Comparison of ENCODE assay signal across 1 mouse cellular context in the genomic region with DNA sequence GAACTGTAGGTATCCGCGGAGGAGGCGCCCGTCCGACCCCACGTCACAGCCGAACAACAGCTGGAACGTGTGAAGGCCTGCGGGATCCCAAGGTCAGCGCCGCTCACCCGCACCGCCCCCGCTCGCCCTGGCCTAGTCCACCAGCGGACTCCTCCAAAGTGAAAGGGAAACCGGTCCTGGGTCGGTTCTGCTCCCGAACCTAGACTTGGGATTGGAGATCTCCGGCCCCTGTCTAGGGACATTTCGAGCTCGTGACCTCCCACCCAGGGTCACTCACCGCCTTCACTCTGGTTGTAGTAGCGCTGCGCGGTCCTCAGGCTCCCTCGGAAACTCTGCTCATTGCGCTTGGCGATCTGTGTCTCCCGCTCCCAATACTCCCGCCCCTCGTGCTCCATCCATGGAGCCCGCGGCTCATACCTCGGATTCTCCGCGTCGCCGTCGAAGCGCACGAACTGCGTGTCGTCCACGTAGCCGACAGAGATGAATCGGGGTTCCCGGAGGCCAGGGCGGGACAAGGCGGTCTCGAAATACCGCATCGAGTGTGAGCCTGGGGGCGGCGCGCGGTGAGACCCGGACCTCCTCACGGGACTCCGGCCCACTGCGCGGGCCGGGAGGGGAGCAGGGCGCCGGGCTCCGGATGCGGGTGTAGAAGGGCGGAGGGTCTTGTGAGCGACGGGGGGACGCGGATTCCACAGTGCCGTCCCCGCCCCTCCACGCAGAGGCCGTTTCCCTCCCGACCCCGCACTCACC.
TF ChIP-seq lines count a peak whose summit lies in the region.

No protein-coding gene starts in this region.

TF ChIP-seq in MEL, 35 proteins besides CTCF, POLR2A, EP300 and RAD21:
- no peak for TF ChIP-seq NRF1 (IDR thresholded peaks at IDR 0.05; ENCODE audit: insufficient read depth, low read depth, low read length, poor library complexity, severe bottlenecking)
- no peak for TF ChIP-seq MAZ (IDR thresholded peaks at IDR 0.05; ENCODE audit: low read depth, low read length)
- TF ChIP-seq TCF12 (IDR thresholded peaks at IDR 0.05; ENCODE audit: low read depth, low read length) = no peak
TF ChIP-seq in MEL: peak in this region for 0.
